Mouse (Mus musculus) stomach, postnatal 0 days (tissue): ENCODE measurements around the gene Hrh3.

Source experiments
- CTCF ChIP-seq: IDR thresholded peaks from 2 replicates; pipeline ENCODE4 v1.5.1; 2016; ENCODE audit warnings: antibody characterized with exemption, low read depth, mild to moderate bottlenecking, moderate library complexity
- EP300 ChIP-seq: optimal IDR thresholded peaks from 2 replicates; pipeline ENCODE3; 2016; ENCODE audit warnings: antibody characterized with exemption

DNA sequence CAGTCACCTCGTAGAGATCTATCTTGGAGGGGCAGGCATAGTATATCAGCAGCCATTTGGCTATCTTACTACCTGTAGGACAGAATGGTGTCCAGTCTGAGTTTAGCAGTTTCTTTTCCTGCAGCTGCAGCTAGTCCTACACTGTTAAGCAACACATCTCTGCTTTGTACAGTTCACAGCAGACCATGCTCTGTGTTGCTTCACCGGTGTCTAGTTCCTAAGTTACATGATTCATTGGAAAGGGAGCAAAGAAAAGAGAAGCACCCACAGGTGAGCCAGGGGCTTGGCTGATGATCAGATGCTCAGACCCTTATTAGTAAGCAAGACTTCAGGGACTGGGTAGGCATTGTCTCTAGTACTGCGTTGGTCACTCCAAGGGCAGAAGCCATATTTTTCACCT is 29.6 kb upstream of the Hrh3 start:
- TF ChIP-seq CTCF (no peak), EP300 (no peak)
